Mouse (Mus musculus) layer of hippocampus, adult 9-10 months (tissue): ENCODE data around the gene Lmnb2.

Source experiments
- DNase-seq: peaks from one replicate; pipeline ENCODE4 v3.0.0; 2022; ENCODE audit warnings: low spot score

The Lmnb2 gene

GRCm38 (mm10) chr10:80854913-80855748 is 62.9 kb downstream of the Lmnb2 start, which contains the start of the genes Lsm7 and Sppl2b:
Gene Lsm7, minus strand, starts transcription at chr10:80855209.
Gene Sppl2b, plus strand, starts transcription at chr10:80855275.
- DNase-seq: peak; percentile 91
